Mouse (Mus musculus) lung, postnatal 0 days (tissue): ENCODE data around the gene Snapc4.

Experiments
- CTCF ChIP-seq: IDR thresholded peaks from 2 replicates; pipeline ENCODE4 v1.5.1; 2016; ENCODE audit warnings: antibody characterized with exemption, mild to moderate bottlenecking
- EP300 ChIP-seq: IDR thresholded peaks from 2 replicates; pipeline ENCODE4 v1.6.1; 2016; ENCODE audit warnings: antibody characterized with exemption, mild to moderate bottlenecking, control low read depth

DNA sequence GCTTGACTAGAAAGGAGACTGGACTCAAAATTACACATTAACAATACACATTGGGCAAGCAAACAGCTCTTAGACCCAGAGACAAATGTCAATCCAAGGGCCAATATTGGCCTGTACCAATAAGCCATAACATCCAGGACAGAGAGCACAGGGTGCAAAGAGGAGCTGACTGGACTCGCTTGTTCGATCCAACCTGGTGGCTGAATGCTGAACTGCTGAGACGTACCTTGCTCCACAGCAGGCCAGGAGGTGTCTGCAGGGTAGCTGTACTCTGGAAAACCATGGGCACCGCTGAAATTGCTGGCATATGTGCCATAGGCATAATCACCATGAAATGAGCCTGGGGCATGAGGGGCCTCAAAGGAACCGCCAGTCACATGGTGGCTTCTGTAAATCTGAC is 49.4 kb upstream of the Snapc4 start:
- no peak for TF ChIP-seq CTCF
- TF ChIP-seq EP300, result no peak
